Mouse (Mus musculus) E14TG2a.4 (cell line): Measurements from ENCODE around the gene Krt10.

Experiments used
- CTCF ChIP-seq: conservative IDR thresholded peaks from 2 replicates; pipeline ENCODE4 v1.5.1; 2014; ENCODE audit warnings: low read length
- NANOG ChIP-seq: IDR thresholded peaks from 2 replicates; pipeline ENCODE4 v1.6.1; 2014; ENCODE audit warnings: borderline replicate concordance, low read length, mixed read lengths
- POU5F1 ChIP-seq: IDR thresholded peaks from 2 replicates; pipeline ENCODE4 v1.6.1; 2014; ENCODE audit warnings: low read length, borderline replicate concordance

DNA sequence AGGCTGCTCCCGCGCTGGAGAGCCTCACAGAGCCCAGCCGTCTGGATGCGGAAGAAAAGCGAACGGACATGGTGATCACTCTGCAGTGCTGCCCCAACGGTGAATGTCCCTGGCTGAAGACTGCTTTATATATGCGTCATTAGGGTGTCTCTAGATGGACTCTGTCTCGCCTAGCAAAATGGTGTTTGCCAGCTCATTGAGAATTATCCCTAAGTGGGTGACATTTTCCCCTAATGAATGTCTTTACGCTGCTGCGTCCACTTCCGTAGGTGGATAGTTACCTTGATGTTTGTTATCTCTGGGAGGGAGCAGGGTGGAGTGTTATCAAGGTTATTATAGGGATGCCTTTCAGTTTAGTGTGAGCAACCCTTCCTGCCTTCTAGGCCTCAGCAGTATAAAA lies 38.2 kb downstream of the Krt10 start, which contains the start of gene Krt27:
- TF ChIP-seq CTCF (no peak), POU5F1 (no peak), NANOG (no peak)
